12 mouse cellular contexts compared by ENCODE assay signal in genomic region chr2:17880800-17881717, GRCm38 (mm10).
DNase-seq lines count a peak whose midpoint lies in the region; ATAC-seq and TF ChIP-seq lines count a peak whose summit lies in the region.
"Had no signal": no experiment of that assay in that cellular context is flagged by ENCODE, and none has a peak within 500 bp of the region (broad histone marks: within the 10 kb centered on the region; RNA-seq: fewer than 3 reads in every experiment).

No protein-coding gene starts in this region.

- H3K36me3 ChIP-seq in heart, embryonic 12.5 days: no peaks in the 10 kb centered on the region
- H3K36me3 ChIP-seq in midbrain, embryonic 12.5 days: no peaks in the 10 kb centered on the region
- no peaks in the 10 kb centered on the region for H3K36me3 ChIP-seq in midbrain, embryonic 13.5 days
- H3K36me3 ChIP-seq in limb, embryonic 14.5 days (ENCODE audit: control insufficient read depth, insufficient read depth, low read length): no peaks in the 10 kb centered on the region

- no peak for ATAC-seq in heart, embryonic 12.5 days (ENCODE audit: insufficient number of reproducible peaks, low FRiP score)
- peak; percentile 48; the same call in 1 of the 2 replicates for ATAC-seq in midbrain, embryonic 12.5 days (ENCODE audit: low FRiP score, low read depth)
- ATAC-seq in midbrain, embryonic 13.5 days: no peak
- peak; percentile 55; the same call in 1 of the 2 replicates for ATAC-seq in limb, embryonic 14.5 days (ENCODE audit: low FRiP score, low read depth)
- ATAC-seq: CD4-positive, CD25-positive, alpha-beta regulatory T cell, adult 4 months had no signal

- peak; percentile 21 to 42 for DNase-seq in heart, adult 18-20 months
- no peak for DNase-seq in limb, embryonic 14.5 days (ENCODE audit: low spot score)
- no peak for DNase-seq in spleen, postnatal 10 days (ENCODE audit: low spot score in 2 of 2)
- DNase-seq in gastrocnemius, postnatal 14 days: no peak
- no peak for DNase-seq in left cerebral cortex, postnatal 14 days (ENCODE audit: low spot score in 2 of 2)
- DNase-seq: adrenal gland, adult 2 months; left cerebral cortex, postnatal 4 days had no signal

- no peak overlapping the region for H3K9ac ChIP-seq in heart, embryonic 12.5 days
- no peak overlapping the region for H3K9ac ChIP-seq in midbrain, embryonic 12.5 days (replicated peaks)
- H3K9ac ChIP-seq in midbrain, embryonic 13.5 days (replicated peaks): no peak overlapping the region
- H3K9ac ChIP-seq in limb, embryonic 14.5 days (ENCODE audit: low read depth, low read length, severe bottlenecking): no peak overlapping the region

- TF ChIP-seq POLR2A in limb, embryonic 14.5 days (IDR thresholded peaks at IDR 0.05; ENCODE audit: borderline replicate concordance, extremely low read depth, insufficient read depth, insufficient read length): no peak

- no peaks in the 10 kb centered on the region for H3K9me3 ChIP-seq in heart, embryonic 12.5 days (replicated peaks)
- no peaks in the 10 kb centered on the region for H3K9me3 ChIP-seq in midbrain, embryonic 12.5 days
- no peaks in the 10 kb centered on the region for H3K9me3 ChIP-seq in midbrain, embryonic 13.5 days
- no peaks in the 10 kb centered on the region for H3K9me3 ChIP-seq in limb, embryonic 14.5 days (ENCODE audit: control insufficient read depth, low read length)

- no peaks in the 10 kb centered on the region for H3K27me3 ChIP-seq in heart, embryonic 12.5 days (replicated peaks)
- no peaks in the 10 kb centered on the region for H3K27me3 ChIP-seq in midbrain, embryonic 12.5 days
- no peaks in the 10 kb centered on the region for H3K27me3 ChIP-seq in midbrain, embryonic 13.5 days
- no peaks in the 10 kb centered on the region for H3K27me3 ChIP-seq in limb, embryonic 14.5 days (ENCODE audit: control insufficient read depth, insufficient read depth, low read length)

- H3K27ac ChIP-seq in heart, embryonic 12.5 days (ENCODE audit: poor library complexity, severe bottlenecking): no peak overlapping the region
- H3K27ac ChIP-seq in midbrain, embryonic 12.5 days (replicated peaks): no peak overlapping the region
- no peak overlapping the region for H3K27ac ChIP-seq in midbrain, embryonic 13.5 days
- no peak overlapping the region; the same call in none of the 2 replicates for H3K27ac ChIP-seq in limb, embryonic 14.5 days (replicated peaks; ENCODE audit: low read depth, low read length)

- WGBS in heart, embryonic 12.5 days: 45% methylated on average over 11 of the region's 11 CpGs
- 24% methylated on average over 11 of the region's 11 CpGs for WGBS in midbrain, embryonic 12.5 days
- WGBS in midbrain, embryonic 13.5 days: 35% methylated on average over 11 of the region's 11 CpGs
- WGBS in limb, embryonic 14.5 days: 50% methylated on average over 11 of the region's 11 CpGs

- intact Hi-C loops in gastrocnemius, postnatal 14 days (cut with DNase I; ENCODE audit: low total_unique reads): no loop called here
- intact Hi-C loops in left cerebral cortex, postnatal 14 days (cut with DNase I): no loop called here

- H3K4me1 ChIP-seq in heart, embryonic 12.5 days (replicated peaks): 0 out of 2 replicates have a peak, but pooled peaks cover 5% of the 10 kb centered on the region
- peaks cover 8% of the 10 kb centered on the region for H3K4me1 ChIP-seq in midbrain, embryonic 12.5 days
- H3K4me1 ChIP-seq in midbrain, embryonic 13.5 days (replicated peaks): peaks cover 5% of the 10 kb centered on the region
- H3K4me1 ChIP-seq in limb, embryonic 14.5 days (ENCODE audit: control insufficient read depth, insufficient read depth, low read length): 0 out of 2 replicates have a peak, but pooled peaks cover 8% of the 10 kb centered on the region

- H3K4me3 ChIP-seq in heart, embryonic 12.5 days: no peak overlapping the region
- H3K4me3 ChIP-seq in midbrain, embryonic 12.5 days: no peak overlapping the region
- H3K4me3 ChIP-seq in midbrain, embryonic 13.5 days (replicated peaks): no peak overlapping the region
- no peak overlapping the region for H3K4me3 ChIP-seq in limb, embryonic 14.5 days (replicated peaks; ENCODE audit: low read length)
- H3K4me3 ChIP-seq: myocyte had no signal

- H3K4me2 ChIP-seq in heart, embryonic 12.5 days: no peak overlapping the region
- no peak overlapping the region for H3K4me2 ChIP-seq in midbrain, embryonic 12.5 days (replicated peaks)
- no peak overlapping the region for H3K4me2 ChIP-seq in midbrain, embryonic 13.5 days (replicated peaks)
- H3K4me2 ChIP-seq in limb, embryonic 14.5 days (replicated peaks; ENCODE audit: low read depth, low read length, severe bottlenecking): no peak overlapping the region

Comparison
In these comparisons a context has a peak if more than half of its experiments do, and no peak if none do; other contexts are left out.
1. ATAC-seq: peak in midbrain, embryonic 12.5 days (single experiment) and limb, embryonic 14.5 days (single experiment); none in heart, embryonic 12.5 days (single experiment) and midbrain, embryonic 13.5 days (single experiment).
2. DNase-seq: peak in heart, adult 18-20 months (2 of 2); none in limb, embryonic 14.5 days (single experiment), spleen, postnatal 10 days (0 of 2), gastrocnemius, postnatal 14 days (single experiment) and left cerebral cortex, postnatal 14 days (0 of 2).